Mouse (Mus musculus): ENCODE data around the gene B4galnt3. TPM values are rescaled to one million over a fixed set of nuclear protein-coding genes. Genes with fewer than 3 reads are reported as not detected.

The B4galnt3 gene
- total RNA-seq, 2 experiments from 2014 or later: 0.15 to 0.67 TPM

- no peak for TF ChIP-seq CTCF (conservative IDR thresholded peaks at IDR 0.05)
- DNase-seq (ENCODE audit: low spot score in 2 of 2): no peak
- Histone ChIP-seq H3K27ac (no peak overlapping the region), H3K4me3 (no peak overlapping the region)
Measured at GRCm38 (mm10) chr6:120230441-120230840, 63.9 kb downstream of the B4galnt3 start.

GRCm38 (mm10) chr6:120229806-120230205 lies 64.6 kb downstream of the B4galnt3 start:
- no peak for TF ChIP-seq CTCF (conservative IDR thresholded peaks at IDR 0.05)

DNA sequence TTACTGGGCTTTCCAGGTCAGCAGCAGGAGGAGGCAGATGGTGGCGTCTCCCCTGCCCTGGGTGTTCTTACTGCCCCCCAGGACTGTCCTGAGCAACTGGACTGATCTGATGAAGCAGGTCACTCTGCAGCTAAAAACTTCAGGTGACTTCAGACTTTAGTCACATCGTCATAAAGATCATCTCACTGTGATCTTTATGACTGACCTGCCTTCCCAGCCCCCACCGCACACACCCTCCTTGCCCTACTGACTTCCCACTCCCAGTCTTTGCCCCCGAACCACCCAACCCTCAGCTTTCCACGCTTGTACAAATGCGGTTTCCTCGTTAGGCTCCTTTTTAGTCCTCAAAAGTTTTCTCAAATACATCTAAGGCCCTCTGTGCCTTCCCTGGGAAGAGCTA lies 67.3 kb downstream of the B4galnt3 start:
- no peak for DNase-seq (ENCODE audit: low spot score in 2 of 2)
- no peak for TF ChIP-seq CTCF (conservative IDR thresholded peaks at IDR 0.05)
- Histone ChIP-seq H3K4me3 (no peak overlapping the region), H3K27ac (no peak overlapping the region)

More at GRCm38 (mm10) chr6:120229806-120230205, 64.6 kb downstream of the B4galnt3 start:
- Histone ChIP-seq H3K4me3 (no peak overlapping the region), H3K27ac (no peak overlapping the region)
- DNase-seq (ENCODE audit: low spot score in 2 of 2): no peak

- H3K27ac ChIP-seq: no peak overlapping the region
- no peak for DNase-seq (ENCODE audit: low spot score in 2 of 2)
- no peak for TF ChIP-seq CTCF (conservative IDR thresholded peaks at IDR 0.05)
- no peak overlapping the region for H3K4me3 ChIP-seq
Measured at GRCm38 (mm10) chr6:120225355-120225754, 69.0 kb downstream of the B4galnt3 start.

DNA sequence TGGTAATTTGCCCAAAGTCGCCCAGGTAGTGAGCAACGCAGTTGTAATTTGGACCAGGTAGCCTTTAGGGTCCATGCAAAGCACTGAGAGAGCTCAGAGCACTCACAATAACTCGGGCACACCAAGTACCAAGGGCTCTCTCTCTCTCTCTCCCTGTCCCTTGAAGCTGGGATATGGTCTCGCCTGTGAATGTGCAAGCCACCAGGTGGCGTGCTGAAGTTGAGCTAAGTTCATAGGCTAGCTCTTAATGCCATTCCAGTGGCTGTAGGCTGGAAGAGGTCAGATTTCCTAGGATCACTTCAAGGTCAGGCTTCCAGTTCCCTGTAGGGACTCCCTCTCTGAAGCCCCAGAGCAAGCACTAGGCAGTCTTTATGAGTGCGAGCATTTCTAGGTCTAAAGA lies 71.7 kb downstream of the B4galnt3 start:
- peak; percentile 84 for TF ChIP-seq CTCF (conservative IDR thresholded peaks at IDR 0.05)
- no peak overlapping the region for H3K4me3 ChIP-seq
- H3K27ac ChIP-seq: no peak overlapping the region
- peak; percentile 27 to 50 for DNase-seq (ENCODE audit: low spot score in 2 of 2)

- DNase-seq (ENCODE audit: low spot score in 2 of 2): no peak
- Histone ChIP-seq H3K27ac (no peak overlapping the region), H3K4me3 (no peak overlapping the region)
- TF ChIP-seq CTCF (conservative IDR thresholded peaks at IDR 0.05): peak; percentile 45
Measured at GRCm38 (mm10) chr6:120219281-120219680, 75.1 kb downstream of the B4galnt3 start.

DNA sequence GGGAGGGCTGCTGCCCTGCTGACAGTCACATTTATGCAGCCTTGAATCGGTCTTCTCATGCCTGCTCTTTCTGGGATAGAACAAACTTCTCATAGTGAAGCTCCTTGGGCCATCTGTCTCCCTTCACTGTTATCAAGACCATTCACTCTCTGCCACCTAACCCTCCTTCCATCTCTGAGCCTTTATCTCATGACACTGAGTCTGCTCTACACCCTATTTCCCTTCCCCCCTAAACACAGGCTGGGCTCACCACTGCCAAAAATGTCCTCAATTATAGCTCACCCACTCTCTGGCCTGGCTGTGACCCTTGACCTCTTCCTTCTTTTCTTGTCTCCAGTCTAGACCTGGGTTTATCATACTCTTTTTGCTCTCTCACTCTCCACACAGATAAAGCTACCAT lies 77.7 kb downstream of the B4galnt3 start:
- no peak overlapping the region for H3K27ac ChIP-seq
- DNase-seq (ENCODE audit: low spot score in 2 of 2): no peak
- no peak overlapping the region for H3K4me3 ChIP-seq
- no peak for TF ChIP-seq CTCF (conservative IDR thresholded peaks at IDR 0.05)

DNA sequence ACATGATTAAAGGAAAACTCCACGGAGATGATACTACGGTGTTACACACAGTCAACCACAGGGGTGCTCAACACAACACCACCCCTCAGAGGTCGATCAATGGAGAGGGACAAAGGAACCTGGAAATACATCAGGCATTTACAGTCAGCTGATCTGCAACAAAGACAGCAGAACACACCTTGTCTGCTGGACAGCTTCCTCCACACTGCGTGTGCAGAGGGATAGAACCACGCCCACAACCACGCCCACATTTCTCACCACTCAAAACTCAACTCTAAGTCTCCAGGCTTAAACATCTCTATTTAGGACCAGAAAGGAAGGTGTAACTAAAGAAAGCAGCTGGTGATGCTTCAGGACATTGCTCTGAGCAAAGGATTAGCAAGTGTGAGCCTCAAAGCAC lies 82.8 kb downstream of the B4galnt3 start:
- Histone ChIP-seq H3K27ac (no peak overlapping the region), H3K4me3 (no peak overlapping the region)
- no peak for DNase-seq (ENCODE audit: low spot score in 2 of 2)
- TF ChIP-seq CTCF (conservative IDR thresholded peaks at IDR 0.05): no peak

DNA sequence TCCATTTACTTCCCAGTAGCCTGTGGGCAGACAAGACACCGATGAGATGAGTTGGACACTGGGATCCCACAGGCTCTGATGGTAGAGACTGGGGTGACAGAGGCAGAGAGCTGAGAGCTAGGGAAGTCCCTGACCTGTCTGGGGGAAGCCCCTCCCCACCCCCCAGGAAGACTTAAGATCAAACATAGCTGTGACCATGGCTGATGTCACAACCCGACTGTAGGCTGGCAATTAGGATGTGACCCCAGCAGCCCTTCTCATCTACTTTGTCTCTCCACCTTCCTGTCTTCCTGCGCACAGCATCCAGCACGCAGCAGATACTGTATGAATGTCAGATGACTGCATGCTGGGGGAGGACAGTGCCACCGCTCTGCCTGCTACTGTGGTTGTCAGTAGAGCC lies 87.8 kb downstream of the B4galnt3 start:
- no peak for DNase-seq (ENCODE audit: low spot score in 2 of 2)
- no peak for TF ChIP-seq CTCF (conservative IDR thresholded peaks at IDR 0.05)
- Histone ChIP-seq H3K27ac (no peak overlapping the region), H3K4me3 (no peak overlapping the region)

- TF ChIP-seq CTCF (conservative IDR thresholded peaks at IDR 0.05): no peak
- H3K27ac ChIP-seq: no peak overlapping the region
- DNase-seq (ENCODE audit: low spot score in 2 of 2): no peak
- no peak overlapping the region for H3K4me3 ChIP-seq
Measured at GRCm38 (mm10) chr6:120202406-120202805, 92.0 kb downstream of the B4galnt3 start.

GRCm38 (mm10) chr6:120201956-120202355 lies 92.4 kb downstream of the B4galnt3 start:
- Histone ChIP-seq H3K4me3 (no peak overlapping the region), H3K27ac (no peak overlapping the region)
- no peak for DNase-seq (ENCODE audit: low spot score in 2 of 2)
- no peak for TF ChIP-seq CTCF (conservative IDR thresholded peaks at IDR 0.05)

DNA sequence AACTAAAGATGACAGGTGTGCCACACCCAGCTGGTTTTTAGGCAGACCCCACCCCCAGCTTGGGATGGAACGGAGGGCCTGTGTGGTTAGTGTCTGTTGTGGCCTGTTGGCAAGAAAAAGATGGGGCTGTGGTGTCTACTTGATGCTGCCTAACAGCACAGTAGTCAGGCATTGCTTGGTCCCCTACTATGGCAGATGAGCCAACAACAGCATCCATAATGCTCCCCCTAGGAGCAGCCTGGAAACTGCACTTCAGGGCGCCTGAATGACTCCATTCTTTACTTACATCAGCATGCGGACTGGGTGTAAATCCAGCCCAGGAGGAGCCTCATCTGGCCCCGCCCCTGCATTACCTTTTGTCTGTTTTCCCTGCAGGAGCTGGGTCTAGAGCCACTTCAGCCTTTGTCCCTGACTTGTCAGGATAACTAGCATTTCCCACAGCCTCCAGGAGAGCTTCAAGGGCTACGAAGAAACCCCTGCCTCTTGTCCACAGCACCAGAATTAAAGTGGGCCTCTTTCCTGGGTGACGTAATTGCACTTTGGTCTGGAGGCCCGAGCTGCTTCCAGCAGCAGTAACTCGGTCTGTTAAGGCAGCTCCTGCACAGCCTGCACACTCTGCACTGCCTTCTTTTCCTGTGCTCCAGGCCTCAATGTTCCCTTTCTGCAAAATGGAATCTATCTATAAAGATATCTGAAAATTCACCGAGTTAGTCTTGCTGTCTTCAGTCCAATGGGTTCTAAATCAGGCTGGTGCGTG lies 94.5 kb downstream of the B4galnt3 start:
- DNase-seq (ENCODE audit: low spot score in 2 of 2): no peak
- TF ChIP-seq CTCF (conservative IDR thresholded peaks at IDR 0.05): peak; percentile 37
- H3K4me3 ChIP-seq: no peak overlapping the region
- no peak overlapping the region for H3K27ac ChIP-seq

DNA sequence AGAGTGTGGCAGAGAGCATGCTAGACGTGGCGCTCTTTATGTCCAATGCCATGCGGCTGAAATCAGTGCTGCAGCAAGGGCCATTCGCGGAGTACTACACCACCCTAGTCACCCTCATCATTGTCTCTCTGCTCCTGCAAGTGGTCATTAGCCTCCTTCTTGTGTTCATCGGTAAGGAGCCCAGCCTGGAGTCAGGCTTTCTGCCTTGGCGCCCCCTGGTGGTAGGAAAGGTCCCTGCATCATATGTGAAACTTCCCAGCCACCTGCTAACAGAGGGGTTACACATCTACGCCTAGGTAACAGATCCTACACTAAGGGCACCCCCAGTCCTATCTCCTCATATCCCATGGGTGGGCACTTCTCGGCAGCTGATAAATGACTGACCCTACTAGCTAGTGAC lies 96.4 kb downstream of the B4galnt3 start:
- TF ChIP-seq CTCF (conservative IDR thresholded peaks at IDR 0.05): peak; percentile 95
- DNase-seq (ENCODE audit: low spot score in 2 of 2): peak; percentile 48 to 80
- H3K27ac ChIP-seq: no peak overlapping the region
- no peak overlapping the region for H3K4me3 ChIP-seq

DNA sequence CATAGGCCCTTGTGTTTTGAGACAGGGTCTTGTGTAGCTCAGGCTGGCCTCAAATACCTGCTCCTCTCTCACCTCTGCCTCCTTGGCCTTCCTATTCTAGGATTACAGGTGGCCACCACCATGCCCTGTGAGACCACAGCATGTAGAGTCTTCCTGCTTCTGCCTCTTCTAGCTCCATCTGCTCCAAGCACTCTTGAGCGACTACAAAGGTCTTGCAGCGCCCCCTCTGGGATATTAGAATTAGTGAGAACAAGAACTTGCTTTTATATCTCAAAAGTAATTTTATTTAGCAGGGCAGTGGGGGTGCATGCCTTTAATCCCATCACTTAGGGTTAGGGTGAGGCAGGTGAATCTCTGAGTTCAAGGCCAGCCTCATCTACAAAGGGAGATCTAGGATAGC lies 97.5 kb downstream of the B4galnt3 start:
- no peak overlapping the region for H3K4me3 ChIP-seq
- peak in 1 of 2 experiments; percentile 33 for DNase-seq (ENCODE audit: low spot score in 2 of 2)
- H3K27ac ChIP-seq: no peak overlapping the region
- TF ChIP-seq CTCF (conservative IDR thresholded peaks at IDR 0.05): peak; percentile 67

All from layer of hippocampus, adult 2 months (tissue).